Mouse (Mus musculus): ENCODE results near the gene Nudt3.

DNA sequence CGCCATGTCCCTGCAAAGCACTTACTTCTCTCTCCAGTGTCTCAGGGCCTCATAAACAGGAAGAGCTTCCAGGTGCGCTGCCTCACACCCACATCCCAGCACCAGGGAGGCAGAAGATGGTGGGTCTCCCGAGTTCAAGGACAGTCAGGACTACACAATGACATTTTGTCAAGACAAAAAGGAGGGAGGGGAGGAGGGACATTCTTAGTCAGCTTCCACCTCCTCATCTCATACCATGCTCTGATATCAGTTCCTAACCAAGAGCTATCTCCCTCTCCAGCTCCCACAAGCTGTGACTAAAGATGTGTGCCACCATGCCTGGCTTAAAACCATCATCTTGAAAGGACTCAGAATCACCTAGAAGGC lies 11.8 kb downstream of the Nudt3 start:
- TF ChIP-seq CTCF (IDR thresholded peaks at IDR 0.05; ENCODE audit: low read depth, low read length) (no peak), POLR2A (IDR thresholded peaks at IDR 0.05; ENCODE audit: borderline replicate concordance, low read depth, low read length) (no peak)

All from bone marrow macrophage, adult 2 months (primary cell).